Mouse (Mus musculus) limb, embryonic 13.5 days (tissue): ENCODE results near the gene Olfr669. TPM values are rescaled to one million over a fixed set of nuclear protein-coding genes. Genes with fewer than 3 reads are reported as not detected.
"Not testable (repeated sequence)": the region's sequence is repeated elsewhere in the genome, so short reads cannot be mapped to it uniquely, and the experiment has no call there.

Experiments used
- ATAC-seq: fragments of 200-750 bp; cut with Nextera tagmentation; 2 replicates; pipeline ENCODE4 v1.8.0; 2017; ENCODE audit warnings: low read depth, moderate number of reproducible peaks, moderate TSS enrichment; ENCODE audit not compliant: low FRiP score
- H3K27ac ChIP-seq: fragments of 300-500 bp; sonication (generic); 2 replicates; pipeline ENCODE4 v1.5.1; 2015; ENCODE audit warnings: inconsistent platforms, mild to moderate bottlenecking, moderate library complexity
- H3K27me3 ChIP-seq: fragments of 300-500 bp; sonication (generic); 2 replicates; pipeline ENCODE4 v1.6.1; 2015; ENCODE audit warnings: mild to moderate bottlenecking, inconsistent platforms
- H3K36me3 ChIP-seq: fragments of 300-500 bp; sonication (generic); 2 replicates; pipeline ENCODE4 v1.6.1; 2015; ENCODE audit warnings: inconsistent platforms, mild to moderate bottlenecking, moderate library complexity
- H3K4me1 ChIP-seq: fragments of 300-500 bp; sonication (generic); 2 replicates; pipeline ENCODE4 v1.6.1; 2015; ENCODE audit warnings: inconsistent platforms
- H3K4me2 ChIP-seq: fragments of 300-500 bp; sonication (generic); replicated peaks from 2 replicates; pipeline ENCODE4 v1.6.1; 2015; ENCODE audit warnings: inconsistent platforms, mild to moderate bottlenecking, moderate library complexity
- H3K4me3 ChIP-seq: fragments of 300-500 bp; sonication (generic); 2 replicates; pipeline ENCODE4 v1.5.1; 2015; ENCODE audit warnings: moderate library complexity, mild to moderate bottlenecking, inconsistent platforms
- H3K9ac ChIP-seq: fragments of 300-500 bp; sonication (generic); 2 replicates; pipeline ENCODE4 v1.6.1; 2015; ENCODE audit warnings: mild to moderate bottlenecking, inconsistent platforms
- H3K9me3 ChIP-seq: fragments of 300-500 bp; sonication (generic); 2 replicates; pipeline ENCODE4 v1.6.1; 2016; ENCODE audit warnings: inconsistent platforms
- WGBS: fragments of 180-500 bp; shearing (Covaris S2); methylation state at CpG from one replicate; pipeline ENCODE4 v1.1.7; 2015; 5-methylcytosine and 5-hydroxymethylcytosine counted together
- polyA plus RNA-seq: library from polyadenylated mRNA; unstranded; fragments of >200 nt; fragmentation: Nextera tagmentation; extraction: Ambion mirVana; gene quantifications from 2 replicates; pipeline ENCODE4 v1.2.1, GENCODE M21; 2015

Olfr669 gene
- polyA plus RNA-seq, result not detected in 2 replicates

GRCm38 (mm10) chr7:104933940-104934339 lies at the start of gene Olfr669:
Gene Olfr669, plus strand, starts transcription at chr7:104934240.
- Histone ChIP-seq H3K4me3 (no peak within 1 kb of the TSS), H3K27ac (no peak within 1 kb of the TSS), H3K36me3 (no peaks in the 10 kb centered on the region), H3K9ac (no peak within 1 kb of the TSS), H3K4me2 (no peak within 1 kb of the TSS), H3K27me3 (no peaks in the 10 kb centered on the region), H3K9me3 (no peaks in the 10 kb centered on the region), H3K4me1 (no peaks in the 10 kb centered on the region)
- WGBS, result 84% methylated on average over 1 of the region's 1 CpGs
- no peak for ATAC-seq

- Histone ChIP-seq H3K4me2 (no peak within 1 kb of the TSS), H3K27me3 (no peaks in the 10 kb centered on the region), H3K9me3 (no peaks in the 10 kb centered on the region), H3K4me3 (no peak within 1 kb of the TSS), H3K27ac (no peak within 1 kb of the TSS), H3K4me1 (no peaks in the 10 kb centered on the region), H3K9ac (no peak within 1 kb of the TSS), H3K36me3 (no peaks in the 10 kb centered on the region)
- no peak for ATAC-seq
- WGBS, result 87% methylated on average over 2 of the region's 2 CpGs
Observed at GRCm38 (mm10) chr7:104895852-104896251, 38.2 kb upstream of the Olfr669 start, which contains the start of gene Olfr666. Gene Olfr666, minus strand, starts transcription at chr7:104895952.

GRCm38 (mm10) chr7:104921382-104921781 lies 12.7 kb upstream of the Olfr669 start, which contains the start of gene Olfr667:
Gene Olfr667, minus strand, starts transcription at chr7:104921482.
- H3K4me2 ChIP-seq, result no peak within 1 kb of the TSS
- no peaks in the 10 kb centered on the region for H3K27me3 ChIP-seq
- H3K27ac ChIP-seq, result no peak within 1 kb of the TSS
- no peaks in the 10 kb centered on the region for H3K9me3 ChIP-seq
- H3K36me3 ChIP-seq, result no peaks in the 10 kb centered on the region
- no peak within 1 kb of the TSS for H3K4me3 ChIP-seq
- no peaks in the 10 kb centered on the region for H3K4me1 ChIP-seq
- no peak within 1 kb of the TSS for H3K9ac ChIP-seq
- WGBS, result 90% methylated on average over 1 of the region's 1 CpGs
- ATAC-seq, result no peak

- H3K4me1 ChIP-seq, result no peaks in the 10 kb centered on the region
- no peak within 1 kb of the TSS for H3K4me3 ChIP-seq
- no peak for ATAC-seq
Observed at GRCm38 (mm10) chr7:104927957-104928356, 6.1 kb upstream of the Olfr669 start, which contains the start of gene Olfr668. Gene Olfr668, minus strand, starts transcription at chr7:104928057.

GRCm38 (mm10) chr7:104950234-104950633 lies 16.2 kb downstream of the Olfr669 start:
- H3K9ac ChIP-seq, H3K27ac ChIP-seq, ATAC-seq, H3K27me3 ChIP-seq, H3K4me3 ChIP-seq, H3K4me2 ChIP-seq, H3K36me3 ChIP-seq, H3K4me1 ChIP-seq, H3K9me3 ChIP-seq: not testable (repeated sequence)
- 94% methylated on average over 16 of the region's 16 CpGs for WGBS

More at GRCm38 (mm10) chr7:104927957-104928356, 6.1 kb upstream of the Olfr669 start, which contains the start of gene Olfr668:
- no peaks in the 10 kb centered on the region for H3K9me3 ChIP-seq
- no peaks in the 10 kb centered on the region for H3K27me3 ChIP-seq
- no peak within 1 kb of the TSS for H3K4me2 ChIP-seq
- no peak within 1 kb of the TSS for H3K9ac ChIP-seq
- 74% methylated on average over 1 of the region's 1 CpGs for WGBS
- no peaks in the 10 kb centered on the region for H3K36me3 ChIP-seq
- no peak within 1 kb of the TSS for H3K27ac ChIP-seq

GRCm38 (mm10) chr7:104962520-104962919 lies 28.5 kb downstream of the Olfr669 start, which contains the start of gene Olfr670:
Gene Olfr670, minus strand, starts transcription at chr7:104962620.
- H3K27me3 ChIP-seq, result no peaks in the 10 kb centered on the region
- no peaks in the 10 kb centered on the region for H3K4me1 ChIP-seq
- no peaks in the 10 kb centered on the region for H3K9me3 ChIP-seq
- WGBS, result 55% methylated on average over 1 of the region's 1 CpGs
- no peak within 1 kb of the TSS for H3K4me2 ChIP-seq
- no peak within 1 kb of the TSS for H3K27ac ChIP-seq
- ATAC-seq, result no peak
- no peak within 1 kb of the TSS for H3K9ac ChIP-seq
- H3K4me3 ChIP-seq, result no peak within 1 kb of the TSS
- no peaks in the 10 kb centered on the region for H3K36me3 ChIP-seq

- not testable (repeated sequence) for H3K9ac ChIP-seq, H3K4me2 ChIP-seq, H3K4me3 ChIP-seq, H3K36me3 ChIP-seq, H3K27ac ChIP-seq, H3K9me3 ChIP-seq, H3K27me3 ChIP-seq, H3K4me1 ChIP-seq, ATAC-seq
- 67% methylated on average over 2 of the region's 2 CpGs for WGBS
Observed at GRCm38 (mm10) chr7:104972507-104972906, 38.5 kb downstream of the Olfr669 start.

- no peaks in the 10 kb centered on the region for H3K4me1 ChIP-seq
- H3K9ac ChIP-seq, result no peak within 1 kb of the TSS
- WGBS, result 82% methylated on average over 1 of the region's 1 CpGs
- no peaks in the 10 kb centered on the region for H3K27me3 ChIP-seq
- no peaks in the 10 kb centered on the region for H3K36me3 ChIP-seq
- H3K4me2 ChIP-seq, result no peak within 1 kb of the TSS
- H3K4me3 ChIP-seq, result no peak within 1 kb of the TSS
- H3K9me3 ChIP-seq, result peaks cover 7% of the 10 kb centered on the region; the same call in 1 of the 2 replicates
- H3K27ac ChIP-seq, result no peak within 1 kb of the TSS
- no peak for ATAC-seq
Observed at GRCm38 (mm10) chr7:104979026-104979425, 45.0 kb downstream of the Olfr669 start, which contains the start of gene Olfr671. Gene Olfr671, minus strand, starts transcription at chr7:104979126.

Other genes with a start within 250 kb of the Olfr669 start
- gene Olfr661, start 247.7 kb upstream of the Olfr669 start, polyA plus RNA-seq, result not detected in 2 replicates
- gene Usp17le, start 156.8 kb upstream of the Olfr669 start, polyA plus RNA-seq, result not detected in 2 replicates
- gene Usp17lb, start 91.6 kb upstream of the Olfr669 start, polyA plus RNA-seq, result not detected in 2 replicates
- gene Usp17la, start 77.2 kb upstream of the Olfr669 start, polyA plus RNA-seq, result not detected in 2 replicates
- gene Olfr665, start 56.2 kb upstream of the Olfr669 start, polyA plus RNA-seq, result not detected in 2 replicates
- gene Olfr666, start 38.3 kb upstream of the Olfr669 start, polyA plus RNA-seq, result not detected in 2 replicates
- gene Olfr667, start 12.8 kb upstream of the Olfr669 start, polyA plus RNA-seq, result not detected in 2 replicates
- not detected in 2 replicates for gene Olfr668, start 6.2 kb upstream of the Olfr669 start, polyA plus RNA-seq
- gene Olfr670, start 28.4 kb downstream of the Olfr669 start, polyA plus RNA-seq, result not detected in 2 replicates
- gene Olfr671, start 44.9 kb downstream of the Olfr669 start, polyA plus RNA-seq, result not detected in 2 replicates
- not detected in 2 replicates for gene Olfr672, start 67.8 kb downstream of the Olfr669 start, polyA plus RNA-seq
- gene Olfr675, start 94.2 kb downstream of the Olfr669 start, polyA plus RNA-seq, result not detected in 2 replicates
- gene Olfr676, start 98.5 kb downstream of the Olfr669 start, polyA plus RNA-seq, result not detected in 2 replicates
- gene Olfr677, start 117.1 kb downstream of the Olfr669 start, polyA plus RNA-seq, result not detected in 2 replicates
- gene Olfr678, start 130.2 kb downstream of the Olfr669 start, polyA plus RNA-seq, result not detected in 2 replicates
- gene Olfr679, start 147.0 kb downstream of the Olfr669 start, polyA plus RNA-seq, result not detected in 2 replicates
- not detected in 2 replicates for gene Olfr680-ps1, start 158.6 kb downstream of the Olfr669 start, polyA plus RNA-seq
- not detected in 2 replicates for gene Olfr681, start 182.6 kb downstream of the Olfr669 start, polyA plus RNA-seq
- gene Olfr683, start 212.8 kb downstream of the Olfr669 start, polyA plus RNA-seq, result not detected in 2 replicates
- not detected in 2 replicates for gene Olfr684, start 229.4 kb downstream of the Olfr669 start, polyA plus RNA-seq